Mouse (Mus musculus) CH12F3 (cell line): ENCODE results near the gene Gm10471.
"Not testable (repeated sequence)": the region's sequence is repeated elsewhere in the genome, so short reads cannot be mapped to it uniquely, and the experiment has no call there.

Experiments
- in situ Hi-C: fragments of 300-500 bp; cut with MboI; formaldehyde crosslinking; loops from 2 replicates; pipeline ENCODE4 v1.14.3; 2020; ENCODE audit warnings: low sequenced_read_pairs

Gm10471 gene

GRCm38 (mm10) chr5:26089191-26089590 lies at the start of gene Gm10471:
Gm10471 (minus strand) TSS chr5:26089291.
- in situ Hi-C loops, result not testable (repeated sequence)

- in situ Hi-C loops, result not testable (repeated sequence)
Measured at GRCm38 (mm10) chr5:26121321-26121720, 32.2 kb upstream of the Gm10471 start, which contains the start of gene Gm10220. Gm10220 (minus strand) TSS chr5:26121421.

GRCm38 (mm10) chr5:26105262-26105661 lies 16.2 kb upstream of the Gm10471 start, which contains the start of gene 5031410I06Rik:
5031410I06Rik (minus strand) TSS chr5:26105362.
- in situ Hi-C loops, result not testable (repeated sequence)

GRCm38 (mm10) chr5:26079023-26079422 lies 10.1 kb downstream of the Gm10471 start:
- in situ Hi-C loops, result not testable (repeated sequence)

GRCm38 (mm10) chr5:26070716-26071115 lies 18.4 kb downstream of the Gm10471 start:
- in situ Hi-C loops, result no loop called here

GRCm38 (mm10) chr5:26058481-26058880 lies 30.6 kb downstream of the Gm10471 start, which contains the start of gene Gm7347:
Gm7347 (minus strand) TSS chr5:26058581.
- in situ Hi-C loops, result not testable (repeated sequence)

- in situ Hi-C loops, result not testable (repeated sequence)
Measured at GRCm38 (mm10) chr5:26039458-26039857, 49.6 kb downstream of the Gm10471 start, which contains the start of gene Speer4a. Speer4a (minus strand) TSS chr5:26039558.
